Mouse (Mus musculus): Measurements from ENCODE around the gene Kdm4b. TPM values are rescaled to one million over a fixed set of nuclear protein-coding genes. Genes with fewer than 3 reads are reported as not detected.

Kdm4b gene
- polyA plus RNA-seq (2016; fragmentation: Nextera tagmentation; extraction: Ambion mirVana) = 53.1 and 54.3 TPM in 2 replicates

DNA sequence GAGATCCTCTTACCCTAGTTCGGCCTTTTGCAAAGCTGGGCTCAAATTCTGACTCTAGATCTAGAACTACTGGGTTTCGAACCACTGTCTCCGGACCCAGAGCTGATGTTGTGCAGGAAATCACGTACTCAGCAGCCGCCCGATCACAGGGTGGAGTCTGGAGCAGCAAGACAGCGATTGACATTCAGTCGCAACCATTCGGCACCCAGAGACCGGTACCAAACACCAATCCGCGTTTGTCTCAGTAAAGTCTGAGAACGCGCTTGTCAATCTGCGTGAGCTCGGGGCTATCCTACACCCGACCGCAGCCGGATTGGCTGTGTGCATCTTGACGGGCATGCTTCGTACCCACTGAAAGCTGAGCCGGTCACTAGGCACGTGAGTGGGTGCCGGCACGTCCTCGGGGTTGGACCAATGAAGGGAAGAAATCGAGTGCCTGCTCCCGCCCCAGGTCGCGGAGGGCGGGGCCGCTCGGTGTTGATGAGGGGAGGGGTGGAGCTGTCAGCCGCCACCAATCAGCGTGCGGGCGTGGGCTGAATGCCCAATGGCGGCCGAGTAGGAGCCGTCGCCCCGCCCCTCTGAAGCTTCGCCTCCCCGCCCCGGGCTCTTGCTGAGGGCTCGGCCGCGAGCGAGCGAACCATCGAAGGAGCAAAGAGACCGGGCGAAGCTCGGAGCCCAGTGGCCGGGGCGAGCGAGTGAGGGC lies at the start of gene Kdm4b:
Kdm4b (plus strand) TSS at position 613 of the 703 bp plus-strand sequence.
- WGBS = under 1% methylated on average over 57 of the region's 57 CpGs
- peak; percentile 100 for ATAC-seq (ENCODE audit: insufficient number of reproducible peaks, insufficient read depth, low FRiP score, low TSS enrichment, low read depth)
- H3K27me3 ChIP-seq = no peaks in the 10 kb centered on the region
- H3K4me1 ChIP-seq (replicated peaks) = peaks cover 27% of the 10 kb centered on the region
- H3K9me3 ChIP-seq = no peaks in the 10 kb centered on the region
- H3K9ac ChIP-seq (replicated peaks) = peak within 1 kb of the TSS; percentile 91
- peak within 1 kb of the TSS; percentile 81 for H3K4me2 ChIP-seq
- peak within 1 kb of the TSS; percentile 90 for H3K4me3 ChIP-seq (replicated peaks)
- peak within 1 kb of the TSS; percentile 91 for H3K27ac ChIP-seq
- peaks cover 37% of the 10 kb centered on the region for H3K36me3 ChIP-seq

GRCm38 (mm10) chr17:56276643-56277566 lies 49.0 kb upstream of the Kdm4b start, which contains the start of gene Ticam1:
Ticam1 (minus strand) TSS chr17:56276786.
- ATAC-seq (ENCODE audit: insufficient number of reproducible peaks, insufficient read depth, low FRiP score, low TSS enrichment, low read depth) = peak; percentile 88
- H3K4me3 ChIP-seq (replicated peaks) = peak within 1 kb of the TSS; percentile 55
- H3K36me3 ChIP-seq = peaks cover 51% of the 10 kb centered on the region
- peak within 1 kb of the TSS; percentile 72 for H3K9ac ChIP-seq (replicated peaks)
- H3K4me2 ChIP-seq = peak within 1 kb of the TSS; percentile 75
- peak within 1 kb of the TSS; percentile 90 for H3K27ac ChIP-seq
- no peaks in the 10 kb centered on the region for H3K27me3 ChIP-seq
- H3K9me3 ChIP-seq = no peaks in the 10 kb centered on the region
- WGBS = 11% methylated on average over 16 of the region's 21 CpGs
- peaks cover 13% of the 10 kb centered on the region for H3K4me1 ChIP-seq (replicated peaks)

DNA sequence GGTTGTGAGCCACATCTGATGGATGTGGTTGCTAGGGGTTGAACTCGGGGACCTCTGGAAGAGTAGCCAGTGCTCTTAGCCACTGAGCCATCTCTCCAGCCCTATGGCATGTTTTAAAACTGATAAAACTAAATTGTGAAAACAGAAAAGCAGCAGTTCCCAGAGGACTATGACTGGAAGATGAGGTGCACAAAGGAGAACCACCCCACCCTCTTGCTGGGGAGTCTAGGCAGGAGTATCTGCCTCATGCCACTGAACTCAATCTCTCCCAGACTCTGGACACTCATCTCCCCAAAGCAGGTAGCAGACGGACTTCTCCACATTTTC lies 48.3 kb upstream of the Kdm4b start:
- no peak overlapping the region for H3K9ac ChIP-seq (replicated peaks)
- no peak overlapping the region; the same call in 1 of the 2 replicates for H3K4me3 ChIP-seq (replicated peaks)
- H3K27ac ChIP-seq = peak overlapping the region; percentile 90
- 41% methylated on average over 2 of the region's 2 CpGs for WGBS
- peaks cover 52% of the 10 kb centered on the region for H3K36me3 ChIP-seq
- no peak for ATAC-seq (ENCODE audit: insufficient number of reproducible peaks, insufficient read depth, low FRiP score, low TSS enrichment, low read depth)
- no peaks in the 10 kb centered on the region for H3K27me3 ChIP-seq
- H3K9me3 ChIP-seq = no peaks in the 10 kb centered on the region
- H3K4me1 ChIP-seq (replicated peaks) = peaks cover 13% of the 10 kb centered on the region
- peak overlapping the region; percentile 75 for H3K4me2 ChIP-seq

GRCm38 (mm10) chr17:56278340-56278739 lies 47.5 kb upstream of the Kdm4b start:
- peaks cover 13% of the 10 kb centered on the region for H3K4me1 ChIP-seq (replicated peaks)
- peaks cover 55% of the 10 kb centered on the region for H3K36me3 ChIP-seq
- H3K9ac ChIP-seq (replicated peaks) = no peak overlapping the region
- H3K27ac ChIP-seq = no peak overlapping the region
- H3K4me2 ChIP-seq = no peak overlapping the region
- no peaks in the 10 kb centered on the region for H3K9me3 ChIP-seq
- no peaks in the 10 kb centered on the region for H3K27me3 ChIP-seq
- H3K4me3 ChIP-seq (replicated peaks) = no peak overlapping the region
- WGBS = 91% methylated on average over 5 of the region's 5 CpGs
- ATAC-seq (ENCODE audit: insufficient number of reproducible peaks, insufficient read depth, low FRiP score, low TSS enrichment, low read depth) = no peak

DNA sequence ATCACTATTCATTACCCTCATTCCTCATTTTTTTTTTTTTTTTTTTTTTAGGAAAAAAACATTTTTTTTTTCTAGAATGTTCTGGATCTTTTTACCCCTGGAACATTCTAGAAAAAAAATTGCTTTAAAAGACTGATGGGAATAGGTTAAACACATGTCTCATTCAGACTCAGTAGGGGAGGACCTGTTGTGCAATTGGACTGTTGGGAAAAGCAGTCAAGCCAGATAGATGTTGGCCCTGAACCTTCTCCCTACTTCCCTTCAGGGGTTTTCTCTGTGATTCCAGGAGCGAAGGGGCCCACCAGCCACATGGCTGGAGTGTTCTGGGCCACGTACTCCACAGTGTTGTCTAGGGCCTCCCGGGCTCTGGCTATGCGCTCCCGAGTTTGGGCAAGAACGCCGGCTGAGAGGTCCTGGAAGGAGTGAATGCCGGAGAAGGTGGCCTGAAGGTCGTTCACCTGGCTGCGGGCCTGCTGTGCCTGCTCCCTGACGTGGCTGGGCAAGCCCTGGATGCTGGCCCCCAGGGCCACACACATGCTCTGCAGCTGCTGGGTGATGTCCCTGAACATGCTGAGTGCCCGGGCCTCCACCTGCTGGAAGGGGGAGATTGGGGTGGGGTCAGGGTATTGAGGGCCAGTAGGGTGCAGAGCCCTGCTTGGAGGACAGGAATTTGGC lies 46.2 kb upstream of the Kdm4b start:
- Histone ChIP-seq H3K27ac (no peak overlapping the region), H3K27me3 (no peaks in the 10 kb centered on the region), H3K4me1 (replicated peaks) (peaks cover 13% of the 10 kb centered on the region), H3K4me2 (no peak overlapping the region), H3K36me3 (peaks cover 55% of the 10 kb centered on the region), H3K4me3 (replicated peaks) (no peak overlapping the region), H3K9me3 (no peaks in the 10 kb centered on the region), H3K9ac (replicated peaks) (no peak overlapping the region)
- WGBS = 83% methylated on average over 12 of the region's 12 CpGs
- no peak for ATAC-seq (ENCODE audit: insufficient number of reproducible peaks, insufficient read depth, low FRiP score, low TSS enrichment, low read depth)

DNA sequence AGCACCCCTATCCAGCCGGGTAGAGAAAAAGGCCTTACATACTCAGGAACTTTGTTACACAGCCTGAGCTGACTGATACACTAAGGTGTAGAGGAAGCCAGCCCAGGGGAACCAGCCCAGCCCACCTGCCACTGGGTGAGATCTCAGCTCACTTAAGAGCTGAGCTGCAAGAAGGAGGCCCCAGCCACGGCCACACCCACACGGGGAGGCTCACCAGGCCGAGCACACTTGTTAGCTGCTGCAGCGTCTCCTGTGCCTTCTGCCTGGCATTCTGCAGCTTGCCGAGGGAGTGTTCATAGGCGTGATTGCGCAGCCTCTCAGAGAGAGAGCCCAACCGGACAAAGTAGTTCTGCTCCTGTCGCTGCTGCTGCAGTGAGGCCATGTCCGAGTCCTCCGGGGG lies 44.7 kb upstream of the Kdm4b start:
- Histone ChIP-seq H3K4me2 (no peak overlapping the region), H3K9ac (replicated peaks) (no peak overlapping the region)
- WGBS = 84% methylated on average over 12 of the region's 12 CpGs

GRCm38 (mm10) chr17:56282802-56283201 lies 43.1 kb upstream of the Kdm4b start:
- Histone ChIP-seq H3K27me3 (no peaks in the 10 kb centered on the region), H3K9me3 (no peaks in the 10 kb centered on the region), H3K4me3 (replicated peaks) (no peak overlapping the region), H3K27ac (no peak overlapping the region), H3K36me3 (peaks cover 80% of the 10 kb centered on the region), H3K4me1 (replicated peaks) (peaks cover 4% of the 10 kb centered on the region), H3K4me2 (no peak overlapping the region), H3K9ac (replicated peaks) (no peak overlapping the region)
- no peak for ATAC-seq (ENCODE audit: insufficient number of reproducible peaks, insufficient read depth, low FRiP score, low TSS enrichment, low read depth)
- 84% methylated on average over 4 of the region's 4 CpGs for WGBS

More for the DNA sequence above, 44.7 kb upstream of the Kdm4b start:
- no peak for ATAC-seq (ENCODE audit: insufficient number of reproducible peaks, insufficient read depth, low FRiP score, low TSS enrichment, low read depth)
- no peak overlapping the region for H3K4me3 ChIP-seq (replicated peaks)
- peaks cover 71% of the 10 kb centered on the region for H3K36me3 ChIP-seq
- H3K4me1 ChIP-seq (replicated peaks) = peaks cover 10% of the 10 kb centered on the region
- no peak overlapping the region for H3K27ac ChIP-seq
- no peaks in the 10 kb centered on the region for H3K9me3 ChIP-seq
- no peaks in the 10 kb centered on the region for H3K27me3 ChIP-seq

DNA sequence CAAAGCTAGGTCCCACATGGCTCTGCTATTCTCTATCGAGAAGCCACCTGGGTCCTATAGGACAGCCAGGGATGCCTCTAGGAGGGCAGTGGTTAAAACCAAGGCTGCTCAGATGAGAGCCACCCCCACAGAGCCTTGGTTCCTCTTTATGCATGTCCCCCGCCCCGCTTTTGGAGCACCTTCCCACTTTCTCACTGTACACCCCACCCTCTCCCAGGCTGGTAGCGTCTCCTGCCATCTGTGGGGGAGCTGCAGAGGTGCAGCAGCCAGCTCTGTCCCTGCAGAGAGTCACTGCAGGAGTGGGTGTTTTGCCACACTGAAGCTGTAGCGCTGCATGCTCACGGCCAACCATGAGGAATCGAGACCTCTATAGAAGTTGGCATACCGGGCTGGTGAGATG lies 42.5 kb upstream of the Kdm4b start:
- Histone ChIP-seq H3K27ac (no peak overlapping the region), H3K4me2 (no peak overlapping the region), H3K9me3 (no peaks in the 10 kb centered on the region), H3K27me3 (no peaks in the 10 kb centered on the region), H3K4me3 (replicated peaks) (no peak overlapping the region), H3K9ac (replicated peaks) (no peak overlapping the region), H3K4me1 (replicated peaks) (peaks cover 9% of the 10 kb centered on the region), H3K36me3 (peaks cover 79% of the 10 kb centered on the region)
- 93% methylated on average over 8 of the region's 8 CpGs for WGBS
- ATAC-seq (ENCODE audit: insufficient number of reproducible peaks, insufficient read depth, low FRiP score, low TSS enrichment, low read depth) = no peak

- H3K4me2 ChIP-seq = no peak overlapping the region
- no peak overlapping the region for H3K9ac ChIP-seq (replicated peaks)
- no peak for ATAC-seq (ENCODE audit: insufficient number of reproducible peaks, insufficient read depth, low FRiP score, low TSS enrichment, low read depth)
- H3K27ac ChIP-seq = no peak overlapping the region
- no peaks in the 10 kb centered on the region for H3K27me3 ChIP-seq
- H3K36me3 ChIP-seq = peaks cover 59% of the 10 kb centered on the region
- WGBS = 91% methylated on average over 11 of the region's 11 CpGs
- peaks cover 31% of the 10 kb centered on the region for H3K4me1 ChIP-seq (replicated peaks)
- H3K9me3 ChIP-seq = no peaks in the 10 kb centered on the region
- H3K4me3 ChIP-seq (replicated peaks) = no peak overlapping the region
Measured at GRCm38 (mm10) chr17:56285995-56286394, 39.9 kb upstream of the Kdm4b start.

DNA sequence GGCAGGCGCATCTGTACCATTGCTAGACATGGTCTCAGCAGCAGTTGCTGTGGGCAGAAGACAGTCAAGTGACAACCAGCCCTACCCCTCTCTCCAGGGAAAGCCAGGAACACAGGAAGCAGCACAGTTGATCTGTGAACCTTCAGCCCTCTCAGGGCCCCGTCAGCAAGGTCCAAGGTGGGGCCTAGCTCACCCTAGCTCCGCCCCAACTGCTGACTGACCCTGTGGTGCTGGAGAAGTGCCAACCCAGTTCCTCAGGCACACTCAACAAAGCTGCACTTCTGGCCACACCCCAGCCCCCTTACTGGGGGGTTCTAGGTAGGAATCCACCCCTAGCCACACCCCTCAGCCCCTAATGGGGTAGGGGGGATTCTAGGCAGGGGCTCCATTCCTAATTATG lies 38.0 kb upstream of the Kdm4b start:
- WGBS = 54% methylated on average over 3 of the region's 3 CpGs
- H3K27ac ChIP-seq = peak overlapping the region; percentile 96

DNA sequence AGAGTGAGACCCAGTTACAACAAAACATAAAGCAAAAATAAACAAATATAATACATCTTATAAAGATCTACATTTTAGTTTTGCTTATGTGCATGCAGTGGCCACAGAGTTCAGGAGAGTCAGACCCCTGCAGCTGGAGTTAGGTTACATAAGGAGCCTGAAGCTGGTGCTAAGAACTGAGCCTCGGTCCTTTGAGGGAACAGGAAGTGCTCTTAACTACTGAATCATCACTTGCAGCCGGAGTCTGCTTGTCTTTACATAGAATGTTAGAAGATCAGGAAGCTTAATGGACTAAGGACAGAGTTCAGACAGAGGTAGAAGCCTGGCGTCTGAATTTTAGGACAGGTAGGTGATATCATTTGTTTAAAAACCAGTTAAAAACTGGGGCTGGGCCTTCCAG lies 37.0 kb upstream of the Kdm4b start:
- H3K4me3 ChIP-seq (replicated peaks) = peak overlapping the region; percentile 55
- WGBS = 29% methylated on average over 3 of the region's 3 CpGs
- H3K9me3 ChIP-seq = no peaks in the 10 kb centered on the region
- H3K4me1 ChIP-seq (replicated peaks) = peaks cover 48% of the 10 kb centered on the region
- H3K27me3 ChIP-seq = no peaks in the 10 kb centered on the region
- H3K36me3 ChIP-seq = peaks cover 32% of the 10 kb centered on the region
- ATAC-seq (ENCODE audit: insufficient number of reproducible peaks, insufficient read depth, low FRiP score, low TSS enrichment, low read depth) = no peak
- H3K27ac ChIP-seq = peak overlapping the region; percentile 96
- peak overlapping the region; percentile 73 for H3K4me2 ChIP-seq
- H3K9ac ChIP-seq (replicated peaks) = peak overlapping the region; percentile 68; the same call in 1 of the 2 replicates

More for the DNA sequence above, 38.0 kb upstream of the Kdm4b start:
- Histone ChIP-seq H3K9ac (replicated peaks) (peak overlapping the region; percentile 40; the same call in 1 of the 2 replicates), H3K4me3 (replicated peaks) (no peak overlapping the region), H3K9me3 (no peaks in the 10 kb centered on the region), H3K4me1 (replicated peaks) (peaks cover 48% of the 10 kb centered on the region), H3K36me3 (peaks cover 41% of the 10 kb centered on the region), H3K27me3 (no peaks in the 10 kb centered on the region), H3K4me2 (peak overlapping the region; percentile 73)
- ATAC-seq (ENCODE audit: insufficient number of reproducible peaks, insufficient read depth, low FRiP score, low TSS enrichment, low read depth) = no peak
